Mouse (Mus musculus): Measurements from ENCODE around the gene Cyb5d2. TPM values are rescaled to one million over a fixed set of nuclear protein-coding genes. Genes with fewer than 3 reads are reported as not detected.

The Cyb5d2 gene
- 4.4 and 5.5 TPM in 2 replicates for polyA plus RNA-seq (2014; fragmentation: Nextera tagmentation; extraction: Ambion mirVana)

- ATAC-seq (ENCODE audit: low FRiP score, low TSS enrichment) = peak; percentile 95
These were observed at the start of gene Cyb5d2, which contains the start of gene Zzef1 for GRCm38 (mm10) chr11:72795455-72796295. TSS of gene Cyb5d2 (minus strand) at chr11:72796142. TSS of gene Zzef1 (plus strand) at chr11:72796226.

GRCm38 (mm10) chr11:72845526-72845925 is 49.6 kb upstream of the Cyb5d2 start:
- WGBS = 86% methylated on average over 2 of the region's 2 CpGs
- Histone ChIP-seq H3K36me3 (ENCODE audit: control insufficient read depth, insufficient read depth, low read length) (peaks cover 21% of the 10 kb centered on the region), H3K27ac (ENCODE audit: low read depth, low read length) (no peak overlapping the region), H3K4me2 (replicated peaks; ENCODE audit: low read depth, low read length) (no peak overlapping the region), H3K9ac (ENCODE audit: low read depth, low read length) (no peak overlapping the region), H3K27me3 (ENCODE audit: control insufficient read depth, insufficient read depth, low read length) (no peaks in the 10 kb centered on the region), H3K9me3 (ENCODE audit: control insufficient read depth, low read length) (no peaks in the 10 kb centered on the region), H3K4me3 (ENCODE audit: low read length) (no peak overlapping the region), H3K4me1 (ENCODE audit: control insufficient read depth, insufficient read depth, low read length) (no peaks in the 10 kb centered on the region)
- no peak for ATAC-seq (ENCODE audit: low FRiP score, low TSS enrichment)

More at GRCm38 (mm10) chr11:72795455-72796295, at the start of gene Cyb5d2, which contains the start of gene Zzef1:
- no peaks in the 10 kb centered on the region for H3K9me3 ChIP-seq (ENCODE audit: control insufficient read depth, low read length)
- H3K27me3 ChIP-seq (ENCODE audit: control insufficient read depth, insufficient read depth, low read length) = no peaks in the 10 kb centered on the region
- under 1% methylated on average over 68 of the region's 69 CpGs for WGBS
- H3K9ac ChIP-seq (ENCODE audit: low read depth, low read length) = peak within 1 kb of the TSS; percentile 93
- peak within 1 kb of the TSS; percentile 73 for H3K27ac ChIP-seq (ENCODE audit: low read depth, low read length)
- peak within 1 kb of the TSS; percentile 97 for H3K4me3 ChIP-seq (ENCODE audit: low read length)
- no peaks in the 10 kb centered on the region; the same call in 1 of the 2 replicates for H3K4me1 ChIP-seq (ENCODE audit: control insufficient read depth, insufficient read depth, low read length)
- H3K4me2 ChIP-seq (replicated peaks; ENCODE audit: low read depth, low read length) = peak within 1 kb of the TSS; percentile 89
- no peaks in the 10 kb centered on the region for H3K36me3 ChIP-seq (ENCODE audit: control insufficient read depth, insufficient read depth, low read length)

- Histone ChIP-seq H3K27me3 (ENCODE audit: control insufficient read depth, insufficient read depth, low read length) (no peaks in the 10 kb centered on the region), H3K9ac (ENCODE audit: low read depth, low read length) (no peak overlapping the region), H3K36me3 (ENCODE audit: control insufficient read depth, insufficient read depth, low read length) (peaks cover 14% of the 10 kb centered on the region), H3K27ac (ENCODE audit: low read depth, low read length) (no peak overlapping the region), H3K4me2 (replicated peaks; ENCODE audit: low read depth, low read length) (no peak overlapping the region), H3K4me1 (ENCODE audit: control insufficient read depth, insufficient read depth, low read length) (no peaks in the 10 kb centered on the region), H3K9me3 (ENCODE audit: control insufficient read depth, low read length) (no peaks in the 10 kb centered on the region), H3K4me3 (ENCODE audit: low read length) (no peak overlapping the region)
- no peak for ATAC-seq (ENCODE audit: low FRiP score, low TSS enrichment)
These were observed 47.6 kb upstream of the Cyb5d2 start for GRCm38 (mm10) chr11:72843576-72843975.

GRCm38 (mm10) chr11:72842731-72843130 is 46.8 kb upstream of the Cyb5d2 start:
- WGBS = 90% methylated on average over 3 of the region's 3 CpGs
- Histone ChIP-seq H3K4me3 (ENCODE audit: low read length) (no peak overlapping the region), H3K36me3 (ENCODE audit: control insufficient read depth, insufficient read depth, low read length) (peaks cover 14% of the 10 kb centered on the region), H3K4me2 (replicated peaks; ENCODE audit: low read depth, low read length) (no peak overlapping the region), H3K27ac (ENCODE audit: low read depth, low read length) (no peak overlapping the region), H3K27me3 (ENCODE audit: control insufficient read depth, insufficient read depth, low read length) (no peaks in the 10 kb centered on the region), H3K9me3 (ENCODE audit: control insufficient read depth, low read length) (no peaks in the 10 kb centered on the region), H3K4me1 (ENCODE audit: control insufficient read depth, insufficient read depth, low read length) (no peaks in the 10 kb centered on the region), H3K9ac (ENCODE audit: low read depth, low read length) (no peak overlapping the region)
- ATAC-seq (ENCODE audit: low FRiP score, low TSS enrichment) = no peak

GRCm38 (mm10) chr11:72829869-72830268 is 33.9 kb upstream of the Cyb5d2 start:
- Histone ChIP-seq H3K9me3 (ENCODE audit: control insufficient read depth, low read length) (no peaks in the 10 kb centered on the region), H3K4me1 (ENCODE audit: control insufficient read depth, insufficient read depth, low read length) (no peaks in the 10 kb centered on the region), H3K27me3 (ENCODE audit: control insufficient read depth, insufficient read depth, low read length) (no peaks in the 10 kb centered on the region), H3K27ac (ENCODE audit: low read depth, low read length) (no peak overlapping the region), H3K4me3 (ENCODE audit: low read length) (no peak overlapping the region), H3K36me3 (ENCODE audit: control insufficient read depth, insufficient read depth, low read length) (peaks cover 42% of the 10 kb centered on the region; the same call in 1 of the 2 replicates), H3K4me2 (replicated peaks; ENCODE audit: low read depth, low read length) (no peak overlapping the region), H3K9ac (ENCODE audit: low read depth, low read length) (no peak overlapping the region)
- no peak for ATAC-seq (ENCODE audit: low FRiP score, low TSS enrichment)
- WGBS = 88% methylated on average over 3 of the region's 3 CpGs

- Histone ChIP-seq H3K4me2 (replicated peaks; ENCODE audit: low read depth, low read length) (no peak overlapping the region), H3K4me3 (ENCODE audit: low read length) (no peak overlapping the region), H3K27ac (ENCODE audit: low read depth, low read length) (no peak overlapping the region), H3K9ac (ENCODE audit: low read depth, low read length) (no peak overlapping the region), H3K36me3 (ENCODE audit: control insufficient read depth, insufficient read depth, low read length) (peaks cover 21% of the 10 kb centered on the region; the same call in 1 of the 2 replicates), H3K4me1 (ENCODE audit: control insufficient read depth, insufficient read depth, low read length) (no peaks in the 10 kb centered on the region), H3K9me3 (ENCODE audit: control insufficient read depth, low read length) (no peaks in the 10 kb centered on the region), H3K27me3 (ENCODE audit: control insufficient read depth, insufficient read depth, low read length) (no peaks in the 10 kb centered on the region)
- ATAC-seq (ENCODE audit: low FRiP score, low TSS enrichment) = no peak
- 91% methylated on average over 7 of the region's 7 CpGs for WGBS
These were observed 25.1 kb upstream of the Cyb5d2 start for GRCm38 (mm10) chr11:72821041-72821440.

- Histone ChIP-seq H3K9me3 (ENCODE audit: control insufficient read depth, low read length) (no peaks in the 10 kb centered on the region), H3K9ac (ENCODE audit: low read depth, low read length) (no peak overlapping the region), H3K27me3 (ENCODE audit: control insufficient read depth, insufficient read depth, low read length) (no peaks in the 10 kb centered on the region), H3K4me1 (ENCODE audit: control insufficient read depth, insufficient read depth, low read length) (no peaks in the 10 kb centered on the region), H3K4me2 (replicated peaks; ENCODE audit: low read depth, low read length) (no peak overlapping the region), H3K27ac (ENCODE audit: low read depth, low read length) (no peak overlapping the region), H3K4me3 (ENCODE audit: low read length) (no peak overlapping the region), H3K36me3 (ENCODE audit: control insufficient read depth, insufficient read depth, low read length) (peaks cover 12% of the 10 kb centered on the region; the same call in 1 of the 2 replicates)
- WGBS = 84% methylated on average over 7 of the region's 7 CpGs
- ATAC-seq (ENCODE audit: low FRiP score, low TSS enrichment) = no peak
These were observed 22.1 kb upstream of the Cyb5d2 start for GRCm38 (mm10) chr11:72818067-72818466.

- Histone ChIP-seq H3K4me2 (replicated peaks; ENCODE audit: low read depth, low read length) (no peak overlapping the region), H3K4me1 (ENCODE audit: control insufficient read depth, insufficient read depth, low read length) (no peaks in the 10 kb centered on the region), H3K27ac (ENCODE audit: low read depth, low read length) (no peak overlapping the region), H3K36me3 (ENCODE audit: control insufficient read depth, insufficient read depth, low read length) (peaks cover 10% of the 10 kb centered on the region; the same call in 1 of the 2 replicates), H3K4me3 (ENCODE audit: low read length) (no peak overlapping the region), H3K27me3 (ENCODE audit: control insufficient read depth, insufficient read depth, low read length) (no peaks in the 10 kb centered on the region), H3K9me3 (ENCODE audit: control insufficient read depth, low read length) (no peaks in the 10 kb centered on the region), H3K9ac (ENCODE audit: low read depth, low read length) (no peak overlapping the region)
- ATAC-seq (ENCODE audit: low FRiP score, low TSS enrichment) = no peak
- WGBS = 85% methylated on average over 1 of the region's 1 CpGs
These were observed 20.9 kb upstream of the Cyb5d2 start for GRCm38 (mm10) chr11:72816859-72817258.

GRCm38 (mm10) chr11:72814188-72814587 is 18.2 kb upstream of the Cyb5d2 start:
- ATAC-seq (ENCODE audit: low FRiP score, low TSS enrichment) = no peak
- Histone ChIP-seq H3K36me3 (ENCODE audit: control insufficient read depth, insufficient read depth, low read length) (peaks cover 2% of the 10 kb centered on the region; the same call in 1 of the 2 replicates), H3K4me2 (replicated peaks; ENCODE audit: low read depth, low read length) (no peak overlapping the region), H3K9ac (ENCODE audit: low read depth, low read length) (no peak overlapping the region), H3K4me1 (ENCODE audit: control insufficient read depth, insufficient read depth, low read length) (no peaks in the 10 kb centered on the region), H3K4me3 (ENCODE audit: low read length) (no peak overlapping the region), H3K27ac (ENCODE audit: low read depth, low read length) (no peak overlapping the region), H3K9me3 (ENCODE audit: control insufficient read depth, low read length) (no peaks in the 10 kb centered on the region), H3K27me3 (ENCODE audit: control insufficient read depth, insufficient read depth, low read length) (no peaks in the 10 kb centered on the region)
- WGBS = 77% methylated on average over 2 of the region's 2 CpGs
